Comparison of ENCODE assay signal across 9 mouse cellular contexts in the genomic region with DNA sequence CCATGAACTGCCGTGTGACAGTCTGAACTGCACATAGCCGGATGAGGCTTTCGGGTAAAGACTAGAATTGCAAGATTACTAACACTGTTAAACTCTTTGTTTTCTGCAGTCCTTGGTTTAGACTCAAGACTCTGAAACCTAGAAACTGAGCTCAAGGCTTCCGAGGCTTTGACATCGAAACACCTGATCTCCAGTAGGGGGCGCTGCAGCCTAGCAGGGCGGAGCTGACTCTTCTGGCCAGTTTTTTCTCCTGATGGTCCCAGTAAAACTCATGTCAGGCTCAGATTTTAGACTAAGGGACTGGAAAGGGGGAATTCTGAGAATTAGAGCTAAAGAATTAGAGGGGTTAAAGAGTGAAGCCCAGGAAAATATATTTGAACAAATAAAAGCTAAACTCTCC. TPM values are rescaled to one million over a fixed set of nuclear protein-coding genes. Genes with fewer than 3 reads are reported as not detected.
A peak's percentile ranks its signal among the peaks of the same experiment; 100 is the strongest.
DNase-seq lines count a peak whose midpoint lies in the region; ATAC-seq and TF ChIP-seq lines count a peak whose summit lies in the region.
"Had no signal": no experiment of that assay in that cellular context is flagged by ENCODE, and none has a peak within 500 bp of the region (broad histone marks: within the 10 kb centered on the region; RNA-seq: fewer than 3 reads in every experiment).

No protein-coding gene starts in this region.

- no peak overlapping the region for H3K4me2 ChIP-seq in neural tube, embryonic 15.5 days
- no peak overlapping the region for H3K4me2 ChIP-seq in lung, postnatal 0 days (replicated peaks; ENCODE audit: low read depth, low read length)

- no peak overlapping the region for H3K27ac ChIP-seq in neural tube, embryonic 15.5 days (replicated peaks)
- H3K27ac ChIP-seq in embryonic fibroblast, embryonic 13.5 days (ENCODE audit: insufficient read depth, low read length), result no peak overlapping the region
- no peak overlapping the region for H3K27ac ChIP-seq in lung, postnatal 0 days (ENCODE audit: low read length)

- no peak overlapping the region for H3K9ac ChIP-seq in neural tube, embryonic 15.5 days (replicated peaks)
- no peak overlapping the region for H3K9ac ChIP-seq in lung, postnatal 0 days (replicated peaks; ENCODE audit: low read depth)

- no peaks in the 10 kb centered on the region for H3K4me1 ChIP-seq in neural tube, embryonic 15.5 days
- no peaks in the 10 kb centered on the region for H3K4me1 ChIP-seq in embryonic fibroblast, embryonic 13.5 days (ENCODE audit: control insufficient read depth, insufficient read depth, low read length)
- H3K4me1 ChIP-seq in lung, postnatal 0 days (ENCODE audit: insufficient read depth, low read depth, low read length), result no peaks in the 10 kb centered on the region

- H3K27me3 ChIP-seq in neural tube, embryonic 15.5 days (replicated peaks), result no peaks in the 10 kb centered on the region
- no peaks in the 10 kb centered on the region for H3K27me3 ChIP-seq in lung, postnatal 0 days (replicated peaks; ENCODE audit: insufficient read depth, low read length)

- WGBS in neural tube, embryonic 15.5 days, result 17% methylated on average over 7 of the region's 7 CpGs
- 14% methylated on average over 7 of the region's 7 CpGs for WGBS in lung, postnatal 0 days

- H3K9me3 ChIP-seq in neural tube, embryonic 15.5 days (replicated peaks), result no peaks in the 10 kb centered on the region
- no peaks in the 10 kb centered on the region for H3K9me3 ChIP-seq in lung, postnatal 0 days (ENCODE audit: low read length)

- no peak for TF ChIP-seq EP300 in lung, postnatal 0 days (IDR thresholded peaks at IDR 0.05)

- ATAC-seq in neural tube, embryonic 15.5 days (ENCODE audit: low FRiP score), result no peak
- ATAC-seq in lung, postnatal 0 days, result no peak
- no peak for ATAC-seq in erythroid progenitor cell, adult 5-6 weeks (replicated peaks; ENCODE audit: low FRiP score, poor library complexity, severe bottlenecking)

- H3K4me3 ChIP-seq in neural tube, embryonic 15.5 days (replicated peaks), result no peak overlapping the region
- H3K4me3 ChIP-seq in embryonic fibroblast, embryonic 13.5 days (ENCODE audit: insufficient read depth, low read length), result no peak overlapping the region
- H3K4me3 ChIP-seq in lung, postnatal 0 days (ENCODE audit: low read depth, low read length), result no peak overlapping the region

- TF ChIP-seq CTCF in embryonic fibroblast, embryonic 13.5 days (IDR thresholded peaks at IDR 0.05; ENCODE audit: borderline replicate concordance, insufficient read depth, low read length), result peak; percentile 80
- peak; percentile 95 for TF ChIP-seq CTCF in lung, postnatal 0 days (IDR thresholded peaks at IDR 0.05)

- peak; percentile 81 for DNase-seq in neural tube, embryonic 10.5 days (ENCODE audit: extremely low spot score, low spot score)
- peak; percentile 90 for DNase-seq in adrenal gland, postnatal 14 days
- peak; percentile 89 for DNase-seq in kidney, postnatal 10 days
- DNase-seq in lung, postnatal 0 days (ENCODE audit: low spot score), result peak; percentile 77
- peak; percentile 84 for DNase-seq in right cerebral cortex, postnatal 4 days

- H3K36me3 ChIP-seq in neural tube, embryonic 15.5 days, result no peaks in the 10 kb centered on the region
- H3K36me3 ChIP-seq in lung, postnatal 0 days (ENCODE audit: insufficient read depth, low read length), result no peaks in the 10 kb centered on the region

- no peak for TF ChIP-seq POLR2A in embryonic fibroblast, embryonic 13.5 days (IDR thresholded peaks at IDR 0.05; ENCODE audit: low read depth, low read length)

RNA-seq across cellular contexts. Expression of gene Fam240a, which starts 6.1 kb away (rescaled TPM):
- polyA plus RNA-seq in neural tube, embryonic 15.5 days (2015; fragmentation: Nextera tagmentation; extraction: Ambion mirVana), result not detected in 2 replicates
- total RNA-seq in adrenal gland, postnatal 14 days (2021), result not detected in 2 replicates
- polyA plus RNA-seq in embryonic fibroblast, embryonic 13.5 days (2011; ENCODE audit: insufficient read length, low read depth, missing spikeins), result not detected in 2 replicates
- not detected in 2 replicates for polyA plus RNA-seq in lung, postnatal 0 days (2015; fragmentation: Nextera tagmentation; extraction: Ambion mirVana)
- total RNA-seq in erythroid progenitor cell, adult 5-6 weeks (2015; ENCODE audit: low replicate concordance), result not detected in 2 replicates
- total RNA-seq in erythroid progenitor cell, adult 5-6 weeks (2017; ENCODE audit: low replicate concordance), result not detected in 2 replicates
- total RNA-seq: left cerebral cortex, adult 8-10 months had no signal

RNA-seq across cellular contexts. Expression of gene Tdgf1, which starts 23.2 kb away (rescaled TPM):
- 0.28 and 0.45 TPM in 2 replicates for polyA plus RNA-seq in neural tube, embryonic 15.5 days (2015; fragmentation: Nextera tagmentation; extraction: Ambion mirVana)
- total RNA-seq in adrenal gland, postnatal 14 days (2021), result not detected in 2 replicates
- not detected in 2 replicates for polyA plus RNA-seq in embryonic fibroblast, embryonic 13.5 days (2011; ENCODE audit: insufficient read length, low read depth, missing spikeins)
- polyA plus RNA-seq in lung, postnatal 0 days (2015; fragmentation: Nextera tagmentation; extraction: Ambion mirVana), result 0.19 and 0.20 TPM in 2 replicates
- not detected in 2 replicates for total RNA-seq in erythroid progenitor cell, adult 5-6 weeks (2015; ENCODE audit: low replicate concordance)
- total RNA-seq in erythroid progenitor cell, adult 5-6 weeks (2017; ENCODE audit: low replicate concordance), result not detected in 2 replicates

RNA-seq across cellular contexts. Expression of gene Lrrc2, which starts 28.6 kb away (rescaled TPM):
- 0.78 and 1.5 TPM in 2 replicates for polyA plus RNA-seq in neural tube, embryonic 15.5 days (2015; fragmentation: Nextera tagmentation; extraction: Ambion mirVana)
- 3.3 and 4.1 TPM in 2 replicates for total RNA-seq in adrenal gland, postnatal 14 days (2021)
- polyA plus RNA-seq in embryonic fibroblast, embryonic 13.5 days (2011; ENCODE audit: insufficient read length, low read depth, missing spikeins), result not detected in 2 replicates
- 1.6 and 2.2 TPM in 2 replicates for polyA plus RNA-seq in lung, postnatal 0 days (2015; fragmentation: Nextera tagmentation; extraction: Ambion mirVana)
- total RNA-seq in erythroid progenitor cell, adult 5-6 weeks (2015; ENCODE audit: low replicate concordance), result 0.72 TPM in 1 of 2 replicates, not detected in the other
- not detected in 2 replicates for total RNA-seq in erythroid progenitor cell, adult 5-6 weeks (2017; ENCODE audit: low replicate concordance)

RNA-seq across cellular contexts. Expression of gene Tmie, which starts 42.8 kb away (rescaled TPM):
- 5.9 and 7.2 TPM in 2 replicates for polyA plus RNA-seq in neural tube, embryonic 15.5 days (2015; fragmentation: Nextera tagmentation; extraction: Ambion mirVana)
- total RNA-seq in adrenal gland, postnatal 14 days (2021), result 2.2 and 3.5 TPM in 2 replicates
- 0.28 and 0.56 TPM in 2 replicates for polyA plus RNA-seq in embryonic fibroblast, embryonic 13.5 days (2011; ENCODE audit: insufficient read length, low read depth, missing spikeins)
- 3.6 and 4.0 TPM in 2 replicates for polyA plus RNA-seq in lung, postnatal 0 days (2015; fragmentation: Nextera tagmentation; extraction: Ambion mirVana)
- not detected in 2 replicates for total RNA-seq in erythroid progenitor cell, adult 5-6 weeks (2015; ENCODE audit: low replicate concordance)
- not detected in 2 replicates for total RNA-seq in erythroid progenitor cell, adult 5-6 weeks (2017; ENCODE audit: low replicate concordance)

RNA-seq across cellular contexts. Expression of gene Als2cl, which starts 43.1 kb away (rescaled TPM):
- 3.2 TPM in 2 replicates for polyA plus RNA-seq in neural tube, embryonic 15.5 days (2015; fragmentation: Nextera tagmentation; extraction: Ambion mirVana)
- total RNA-seq in adrenal gland, postnatal 14 days (2021), result 17.1 and 21.3 TPM in 2 replicates
- polyA plus RNA-seq in embryonic fibroblast, embryonic 13.5 days (2011; ENCODE audit: insufficient read length, low read depth, missing spikeins), result 3.5 and 7.1 TPM in 2 replicates
- 13.5 and 14.4 TPM in 2 replicates for polyA plus RNA-seq in lung, postnatal 0 days (2015; fragmentation: Nextera tagmentation; extraction: Ambion mirVana)
- total RNA-seq in erythroid progenitor cell, adult 5-6 weeks (2015; ENCODE audit: low replicate concordance), result 0.36 TPM in 1 of 2 replicates, not detected in the other
- 0.26 TPM in 1 of 2 replicates, not detected in the other for total RNA-seq in erythroid progenitor cell, adult 5-6 weeks (2017; ENCODE audit: low replicate concordance)
